Mouse (Mus musculus): ENCODE results near the gene Olfr49. TPM values are rescaled to one million over a fixed set of nuclear protein-coding genes. Genes with fewer than 3 reads are reported as not detected.

The Olfr49 gene
- total RNA-seq (2021) = not detected

- intact Hi-C loops (cut with DNase I) = no loop called here
Observed at GRCm38 (mm10) chr14:54284839-54285238, at the start of gene Olfr49. TSS of gene Olfr49 (minus strand) at chr14:54284939.

GRCm38 (mm10) chr14:54333452-54334189, 48.9 kb upstream of the Olfr49 start:
- intact Hi-C loops (cut with DNase I) = no loop called here
- no peak for DNase-seq (ENCODE audit: low spot score in 2 of 2)

More at GRCm38 (mm10) chr14:54284839-54285238, at the start of gene Olfr49:
- no peak for DNase-seq (ENCODE audit: low spot score in 2 of 2)

- intact Hi-C loops (cut with DNase I) = no loop called here
Observed at GRCm38 (mm10) chr14:54332176-54333074, 47.7 kb upstream of the Olfr49 start.

DNA sequence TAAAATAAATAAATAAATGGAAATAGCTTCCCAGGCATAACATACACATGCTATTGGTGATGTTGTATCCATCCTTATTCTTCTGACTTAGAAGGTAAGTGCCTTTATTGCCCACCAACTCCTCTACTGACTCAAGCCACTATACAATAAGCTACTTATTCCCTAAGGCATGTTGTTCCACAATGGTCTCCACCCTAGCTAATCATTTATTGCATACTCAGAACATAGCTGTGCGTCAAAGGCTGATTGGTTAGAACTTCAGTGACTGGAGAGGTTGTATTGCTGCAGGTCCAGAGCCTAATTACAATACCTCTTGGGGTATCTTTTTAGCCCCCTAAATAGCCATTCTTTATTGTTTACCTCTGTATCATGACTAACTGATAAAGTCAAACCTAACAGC, 46.4 kb upstream of the Olfr49 start:
- intact Hi-C loops (cut with DNase I) = no loop called here
- no peak for DNase-seq (ENCODE audit: low spot score in 2 of 2)

More at GRCm38 (mm10) chr14:54332176-54333074, 47.7 kb upstream of the Olfr49 start:
- no peak for DNase-seq (ENCODE audit: low spot score in 2 of 2)

GRCm38 (mm10) chr14:54329201-54329600, 44.5 kb upstream of the Olfr49 start:
- intact Hi-C loops (cut with DNase I) = no loop called here
- no peak for DNase-seq (ENCODE audit: low spot score in 2 of 2)

DNA sequence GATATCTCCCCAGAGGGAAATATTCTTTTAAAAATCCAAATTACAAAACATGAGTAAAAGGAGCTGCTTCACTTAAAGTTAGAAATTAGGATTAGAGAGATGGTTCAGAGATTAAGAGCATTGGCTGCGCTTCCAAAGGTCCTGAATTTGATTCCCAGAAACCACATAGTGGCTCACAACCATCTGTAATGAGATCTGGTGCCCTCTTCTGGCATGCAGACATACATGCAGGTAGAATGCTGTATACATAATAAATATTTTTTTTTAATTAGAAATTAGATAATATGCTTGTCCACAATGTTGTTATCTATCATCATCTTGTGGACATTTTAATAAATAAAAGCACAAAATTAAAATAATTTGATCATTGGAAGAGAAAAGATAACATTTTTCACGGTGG, 43.8 kb upstream of the Olfr49 start:
- intact Hi-C loops (cut with DNase I) = no loop called here
- DNase-seq (ENCODE audit: low spot score in 2 of 2) = no peak

DNA sequence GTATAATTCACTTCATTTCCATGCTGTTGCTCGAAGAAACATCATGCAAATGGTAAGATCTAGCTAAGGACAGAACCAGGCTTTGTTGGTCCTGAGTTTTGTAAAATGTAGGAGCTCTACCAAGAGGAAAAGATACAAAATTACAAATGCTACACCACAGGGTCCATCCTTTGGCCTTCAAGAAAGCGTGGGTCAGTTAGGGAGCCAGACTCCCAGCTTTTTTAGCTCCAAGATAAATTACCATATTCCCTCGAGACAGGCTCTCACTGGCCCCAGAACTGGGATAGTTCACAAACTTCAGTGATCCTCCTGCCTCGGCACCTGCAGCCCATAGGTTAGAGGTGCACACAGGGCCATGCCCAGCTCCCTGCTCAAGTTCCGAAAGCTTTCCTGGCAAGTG, 39.7 kb upstream of the Olfr49 start:
- intact Hi-C loops (cut with DNase I) = no loop called here
- no peak for DNase-seq (ENCODE audit: low spot score in 2 of 2)

GRCm38 (mm10) chr14:54321556-54322376, 37.0 kb upstream of the Olfr49 start:
- no peak for DNase-seq (ENCODE audit: low spot score in 2 of 2)
- intact Hi-C loops (cut with DNase I) = no loop called here

GRCm38 (mm10) chr14:54311763-54312162, 27.0 kb upstream of the Olfr49 start:
- DNase-seq (ENCODE audit: low spot score in 2 of 2) = no peak
- intact Hi-C loops (cut with DNase I) = no loop called here

DNA sequence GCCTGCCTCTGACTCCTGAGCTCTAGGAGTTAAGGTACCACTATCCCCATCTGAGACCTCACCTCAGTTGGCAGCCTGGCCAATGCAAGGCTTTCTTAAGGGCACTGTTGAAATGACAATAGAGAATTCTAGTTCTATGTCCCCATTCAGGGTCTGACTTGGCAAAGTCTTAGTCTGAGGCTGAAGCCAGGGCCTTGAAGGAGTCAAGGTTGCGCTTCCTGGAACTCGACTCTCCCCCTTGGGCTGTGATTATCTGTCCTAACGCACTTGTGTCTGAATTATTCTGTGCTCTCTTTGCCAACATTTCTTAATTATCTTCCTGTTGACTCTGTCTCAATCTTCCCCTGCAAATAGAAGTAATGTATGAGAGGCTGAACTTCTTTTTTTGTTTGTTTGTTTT, 15.9 kb upstream of the Olfr49 start:
- no peak for DNase-seq (ENCODE audit: low spot score in 2 of 2)
- intact Hi-C loops (cut with DNase I) = no loop called here

- intact Hi-C loops (cut with DNase I) = no loop called here
- no peak for DNase-seq (ENCODE audit: low spot score in 2 of 2)
Observed at GRCm38 (mm10) chr14:54300136-54300535, 15.4 kb upstream of the Olfr49 start.

GRCm38 (mm10) chr14:54276446-54276845, 8.3 kb downstream of the Olfr49 start:
- intact Hi-C loops (cut with DNase I) = no loop called here
- DNase-seq (ENCODE audit: low spot score in 2 of 2) = no peak

DNA sequence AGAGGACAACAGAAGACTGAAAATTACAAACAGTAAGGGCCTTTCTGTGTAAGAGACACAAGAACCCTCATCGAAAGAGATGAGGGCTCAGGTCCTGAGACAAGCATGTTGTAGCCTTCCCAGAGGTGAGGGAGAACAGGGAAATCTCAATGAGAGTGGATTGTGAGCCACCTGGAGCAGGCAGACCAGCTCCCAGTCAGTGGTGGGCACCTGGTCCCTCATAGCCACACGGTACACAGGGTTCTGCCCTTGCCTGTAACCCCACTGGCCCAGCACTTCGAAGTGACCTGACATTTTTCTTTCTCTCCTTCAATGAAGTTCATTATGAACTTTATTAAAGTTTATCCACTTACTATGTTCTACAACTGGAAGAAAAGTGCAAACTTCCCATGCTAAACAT, 12.0 kb downstream of the Olfr49 start:
- no peak for DNase-seq (ENCODE audit: low spot score in 2 of 2)
- intact Hi-C loops (cut with DNase I) = no loop called here

GRCm38 (mm10) chr14:54271976-54272606, 12.6 kb downstream of the Olfr49 start:
- intact Hi-C loops (cut with DNase I) = no loop called here
- no peak for DNase-seq (ENCODE audit: low spot score in 2 of 2)

GRCm38 (mm10) chr14:54270413-54270812, 14.3 kb downstream of the Olfr49 start:
- intact Hi-C loops (cut with DNase I) = no loop called here
- no peak for DNase-seq (ENCODE audit: low spot score in 2 of 2)

GRCm38 (mm10) chr14:54269566-54269965, 15.2 kb downstream of the Olfr49 start:
- no peak for DNase-seq (ENCODE audit: low spot score in 2 of 2)
- intact Hi-C loops (cut with DNase I) = no loop called here

- intact Hi-C loops (cut with DNase I) = no loop called here
- DNase-seq (ENCODE audit: low spot score in 2 of 2) = no peak
Observed at GRCm38 (mm10) chr14:54267966-54268365, 16.8 kb downstream of the Olfr49 start.

- no peak for DNase-seq (ENCODE audit: low spot score in 2 of 2)
- intact Hi-C loops (cut with DNase I) = no loop called here
Observed at GRCm38 (mm10) chr14:54265951-54266350, 18.8 kb downstream of the Olfr49 start.

- intact Hi-C loops (cut with DNase I) = no loop called here
- no peak for DNase-seq (ENCODE audit: low spot score in 2 of 2)
Observed at GRCm38 (mm10) chr14:54265093-54265492, 19.6 kb downstream of the Olfr49 start.

GRCm38 (mm10) chr14:54264231-54264630, 20.5 kb downstream of the Olfr49 start:
- DNase-seq (ENCODE audit: low spot score in 2 of 2) = no peak
- intact Hi-C loops (cut with DNase I) = no loop called here

Measured in left cerebral cortex, postnatal 25 days (tissue).